Mouse (Mus musculus) kidney, adult 2 months (tissue): ENCODE measurements at regions not wholly inside any gene's neighbourhood (a gene's known extent, or its start where the extent isn't known, plus 50 kb on each side); places are given as distances from the start of the nearest gene placed in this dataset.

ENCODE experiments used
- CTCF ChIP-seq: fragments of 200-500 bp; conservative IDR thresholded peaks from 2 replicates; pipeline ENCODE4 v1.5.1; 2011; ENCODE audit warnings: low read depth, mild to moderate bottlenecking, control low read depth, low read length, moderate library complexity, mixed read lengths; ENCODE audit not compliant: insufficient read depth, insufficient read length
- POLR2A ChIP-seq: fragments of 200-500 bp; IDR thresholded peaks from one replicate; pipeline ENCODE4 v1.6.1; 2011; ENCODE audit warnings: low read depth, low read length, control low read depth

DNA sequence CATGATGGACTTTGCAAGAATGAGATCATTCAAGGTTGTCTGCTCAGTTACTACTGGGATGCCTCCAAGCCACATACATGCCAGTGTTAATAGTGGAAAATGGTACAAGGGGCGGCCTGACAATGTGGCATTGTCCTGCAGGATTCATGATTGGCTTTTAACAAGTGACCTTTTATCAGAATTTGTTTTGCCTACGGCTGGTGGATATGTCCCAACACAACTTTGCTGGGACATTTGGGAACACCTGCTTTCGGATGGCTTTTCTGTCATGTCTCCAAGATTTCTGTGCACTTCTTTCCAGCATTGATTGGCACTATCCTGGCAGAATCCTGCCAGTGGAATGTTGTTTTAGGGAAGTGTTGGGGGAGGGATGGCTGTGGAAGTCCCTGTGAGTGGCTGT is 384.4 kb downstream of the Hs3st3b1 start:
- TF ChIP-seq CTCF (no peak), POLR2A (no peak)
